Mouse (Mus musculus) kidney, adult 9 months (tissue): Measurements from ENCODE around the gene Actr1b.
"Not testable (repeated sequence)": the region's sequence is repeated elsewhere in the genome, so short reads cannot be mapped to it uniquely, and the experiment has no call there.

ENCODE experiments used
- DNase-seq: peaks from one replicate; pipeline ENCODE4 v3.0.0; 2022

Actr1b gene

DNA sequence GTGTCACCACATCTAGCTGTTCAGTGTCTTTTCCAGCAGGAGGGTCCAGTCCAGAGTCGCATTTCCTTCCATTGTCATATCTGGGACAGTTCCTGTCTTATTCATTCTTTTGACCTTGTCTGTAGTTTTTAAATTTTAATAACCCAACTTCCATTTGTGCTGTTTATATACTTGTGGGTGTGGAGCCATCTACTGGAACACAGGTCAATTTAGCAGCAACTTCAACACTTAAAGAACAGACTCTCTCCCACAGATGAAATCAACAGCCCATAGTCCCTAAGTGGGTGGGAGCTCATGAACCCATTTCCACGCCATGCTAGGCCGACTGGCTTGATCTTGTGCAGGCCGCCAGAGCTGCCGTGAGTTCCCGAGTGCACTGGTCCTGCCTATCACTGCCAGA is 17.8 kb downstream of the Actr1b start:
- no peak for DNase-seq

DNA sequence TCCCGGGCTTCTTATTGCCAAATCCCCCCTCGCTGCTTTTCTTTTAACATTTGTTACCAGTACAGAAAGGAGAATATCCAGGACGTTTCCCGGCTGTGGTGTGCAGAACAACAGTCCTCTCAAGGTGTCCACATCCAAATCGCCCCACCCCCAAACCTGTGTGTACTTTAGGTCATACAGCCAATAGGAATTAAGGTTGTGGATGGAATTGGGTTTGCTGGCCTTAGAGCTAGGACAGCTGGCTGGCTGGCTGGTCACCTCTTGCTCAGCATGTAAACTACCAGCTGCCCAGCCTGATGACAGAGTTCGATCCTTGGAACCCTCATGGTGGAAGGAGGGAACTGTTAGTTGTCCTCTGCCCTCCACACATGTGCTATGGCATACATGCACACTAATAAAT is 19.4 kb downstream of the Actr1b start:
- DNase-seq = no peak

DNA sequence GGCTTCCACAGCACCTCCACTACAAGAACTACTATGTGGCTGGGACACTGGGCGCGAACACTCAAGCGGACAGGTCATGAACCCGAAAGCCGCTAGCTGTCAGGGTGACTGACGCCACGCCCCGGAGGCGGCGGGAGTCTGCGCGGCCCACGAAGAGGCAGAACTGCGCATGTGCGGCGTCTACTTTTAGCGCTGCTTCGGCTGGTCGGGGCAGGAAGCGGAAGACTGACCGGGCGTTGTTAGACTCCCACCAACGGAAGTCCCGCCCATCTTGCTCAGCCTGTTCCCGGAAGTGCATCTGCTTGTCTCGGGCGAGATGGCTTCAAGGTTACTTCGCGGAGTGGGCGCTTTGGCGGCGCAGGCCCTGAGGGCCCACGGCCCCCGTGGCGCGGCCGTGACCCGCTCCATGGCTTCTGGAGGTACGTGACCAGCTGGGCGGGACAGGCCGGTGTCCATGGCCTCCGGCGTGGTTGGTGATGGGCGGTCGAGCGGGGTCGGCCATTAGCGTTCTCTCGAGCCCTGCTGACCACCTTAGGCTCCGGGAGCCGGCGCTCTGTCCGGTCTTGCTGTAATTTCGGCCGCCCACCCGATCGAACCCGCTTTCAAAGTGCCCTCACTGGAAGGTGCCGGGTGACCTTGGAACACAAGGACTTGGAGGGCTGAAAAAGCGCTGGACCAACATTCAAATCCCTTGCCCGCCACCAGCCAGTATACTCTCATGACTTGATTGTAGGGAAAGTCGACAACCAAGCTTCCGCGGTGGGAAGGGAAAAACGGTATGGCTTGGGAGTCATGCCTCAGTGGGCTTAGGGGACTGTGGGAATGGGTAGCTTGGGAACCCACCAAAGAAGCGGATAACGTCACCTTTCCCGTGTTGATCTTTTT is 22.7 kb downstream of the Actr1b start, which contains the start of gene Cox5b:
Cox5b (plus strand) TSS at position 179 of the 885 bp plus-strand sequence.
- DNase-seq = peak; percentile 98

DNA sequence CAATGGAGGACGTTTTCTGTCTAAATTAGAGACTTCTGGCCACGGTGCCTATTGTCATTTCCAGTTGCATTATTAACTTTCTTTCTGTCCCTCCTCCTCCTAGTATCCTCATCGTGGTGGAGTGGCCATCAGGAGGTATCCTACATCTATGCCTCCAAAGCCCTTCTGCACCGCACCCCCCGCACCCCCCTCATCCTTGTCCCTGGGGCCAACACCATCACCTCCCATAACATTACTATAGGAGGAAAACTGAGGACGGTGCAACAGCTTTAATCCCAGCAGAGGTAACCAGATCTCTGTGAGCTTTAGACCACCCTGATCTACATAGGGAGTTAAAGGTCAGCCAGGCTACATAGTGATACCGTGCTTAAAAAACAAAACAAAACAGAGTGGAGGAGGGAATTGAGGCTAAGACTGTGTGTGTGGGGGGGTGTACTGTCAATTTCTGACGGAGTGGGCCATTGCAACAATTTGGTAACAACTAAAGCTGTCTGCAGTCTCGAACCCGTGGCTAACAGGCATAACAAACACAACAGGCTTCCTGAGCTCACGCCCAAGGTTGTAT is 23.5 kb downstream of the Actr1b start:
- no peak for DNase-seq

DNA sequence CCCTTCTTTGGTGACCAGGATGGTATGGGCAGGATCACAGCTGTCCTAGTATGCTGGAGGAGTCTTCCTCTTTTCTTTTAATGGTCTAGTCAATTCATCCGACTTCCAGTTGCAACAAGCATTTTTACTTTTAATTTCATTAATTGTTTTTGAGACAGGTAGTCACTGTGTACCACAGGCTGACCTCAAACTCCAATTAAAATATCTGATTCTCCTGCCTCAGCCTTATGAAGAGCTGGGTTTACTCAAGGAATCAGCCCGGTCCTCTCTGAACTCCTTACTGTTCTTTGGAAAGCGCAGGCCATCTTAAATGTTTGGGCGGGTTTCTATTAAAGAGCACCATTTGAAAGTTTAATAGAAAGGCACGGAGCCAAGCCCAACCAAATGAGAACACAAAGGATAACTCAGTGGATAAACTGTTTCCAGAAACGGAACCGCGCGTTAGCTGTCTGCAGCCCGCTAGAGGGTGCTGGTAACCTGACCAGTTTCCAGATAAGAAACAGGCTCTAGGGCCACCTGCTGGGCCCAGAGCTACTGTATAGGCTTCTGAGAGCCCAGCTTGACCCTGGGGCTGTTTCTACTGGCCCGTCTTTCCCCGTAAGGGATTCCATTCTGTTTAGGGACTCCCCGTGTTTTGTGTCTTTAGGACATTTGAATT is 30.3 kb downstream of the Actr1b start:
- DNase-seq = peak; percentile 87

DNA sequence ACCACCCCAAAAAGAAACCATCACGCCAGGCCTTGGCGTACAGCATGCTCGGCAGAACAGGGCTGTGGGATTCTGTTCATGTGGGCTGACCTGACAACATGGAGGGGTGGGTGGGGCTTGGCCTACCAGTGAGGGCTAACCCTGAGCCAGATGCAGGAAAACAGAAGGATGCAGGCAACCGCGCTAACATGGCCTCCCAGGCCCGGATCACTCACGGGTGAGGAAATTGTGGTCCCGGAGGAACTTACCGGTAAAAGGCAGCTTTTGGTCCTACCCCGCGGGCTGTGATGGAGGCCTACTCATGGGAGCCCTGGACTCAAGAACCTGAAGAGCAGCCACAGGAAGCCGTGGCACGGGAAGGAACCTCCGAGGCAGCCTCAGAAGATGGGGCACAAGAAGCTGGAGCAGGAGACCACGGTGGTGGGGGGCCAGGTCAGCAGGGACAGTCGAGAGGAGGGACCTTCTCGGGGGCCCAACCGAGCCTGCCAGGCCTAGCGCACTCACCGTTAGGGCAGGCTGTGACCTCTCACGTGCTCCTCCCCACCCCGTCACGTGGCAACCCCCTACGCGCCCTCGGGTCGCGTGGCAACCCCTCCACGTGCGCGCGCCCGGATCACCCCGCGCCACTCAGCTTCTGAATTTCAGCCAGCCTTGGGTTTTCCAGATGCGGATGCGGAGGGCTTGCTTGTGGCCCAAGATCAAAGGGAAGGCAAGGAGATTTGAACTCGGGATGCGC is 31.4 kb downstream of the Actr1b start, which contains the start of gene Fam178b:
Fam178b (minus strand) TSS at position 564 of the 736 bp plus-strand sequence.
- no peak for DNase-seq

DNA sequence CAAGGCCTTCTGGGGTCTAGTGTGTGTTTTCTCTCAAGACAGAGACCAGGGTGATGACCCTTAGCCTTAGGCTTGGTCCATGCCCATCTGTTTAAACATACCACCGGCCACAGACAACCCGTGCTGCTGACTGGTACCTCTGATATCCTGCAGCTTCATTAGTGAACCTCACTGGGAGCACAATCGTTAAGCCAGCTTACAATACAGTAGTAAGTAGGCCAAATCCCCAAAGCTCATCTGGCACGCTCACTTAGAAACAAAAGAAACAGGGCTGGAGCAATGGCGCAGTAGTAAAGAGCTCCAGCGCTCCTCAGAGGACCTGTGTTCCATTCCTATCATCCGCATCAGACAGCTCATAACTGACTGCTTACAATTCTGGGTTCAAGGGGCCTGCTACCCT is 33.3 kb downstream of the Actr1b start:
- no peak for DNase-seq

DNA sequence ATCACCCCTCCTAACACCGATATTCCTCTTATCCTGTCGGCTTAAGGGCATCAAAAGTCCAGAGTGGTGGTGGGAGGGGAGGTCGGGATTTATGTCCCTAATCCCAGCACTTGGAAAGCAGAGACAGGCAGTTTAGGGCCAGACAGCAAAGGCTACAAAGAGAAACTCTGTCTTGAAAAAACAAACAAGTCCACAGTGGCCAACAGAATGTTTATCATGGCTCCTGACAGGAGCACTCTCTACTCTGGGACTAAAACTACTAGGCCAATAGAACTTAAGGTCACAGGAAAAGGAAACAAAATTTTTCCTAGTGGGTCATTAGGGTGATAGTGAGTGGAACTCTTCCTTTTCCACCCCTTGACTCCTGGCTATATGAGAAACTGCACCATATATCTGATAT is 39.3 kb downstream of the Actr1b start:
- no peak for DNase-seq

DNA sequence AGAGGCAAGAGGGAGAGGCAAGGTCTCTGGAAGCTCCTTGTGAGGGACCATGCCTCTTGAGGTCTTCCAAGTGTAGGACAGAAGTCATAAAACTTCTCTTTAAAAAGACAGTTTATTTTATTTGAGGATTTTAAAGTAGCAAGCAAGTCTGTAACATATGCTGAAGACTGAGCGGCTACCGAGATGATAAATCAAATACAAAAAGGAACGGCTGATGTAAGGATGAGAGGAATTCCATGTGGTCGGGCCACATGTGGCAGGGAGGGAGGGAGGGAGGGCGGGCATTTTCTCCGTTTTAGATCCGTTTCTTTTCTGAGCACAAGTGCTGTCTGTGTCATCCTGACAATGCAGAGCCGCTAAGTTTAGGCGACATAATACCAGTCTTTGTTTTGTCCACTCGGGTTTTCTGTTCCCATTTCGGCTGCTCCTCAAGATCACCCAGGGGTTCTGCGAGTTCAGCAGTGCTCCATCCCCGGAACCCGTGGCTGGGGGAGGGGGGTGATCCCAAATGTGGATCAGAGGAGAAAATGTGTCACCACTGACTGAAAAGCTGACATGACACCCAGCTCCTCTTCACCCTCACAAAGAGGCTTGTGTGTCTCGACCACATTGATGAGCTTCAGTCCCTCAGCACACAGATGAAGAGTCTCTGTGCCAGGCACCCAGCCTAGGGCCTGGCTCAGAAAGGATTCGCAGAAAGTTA is 41.4 kb downstream of the Actr1b start:
- no peak for DNase-seq

DNA sequence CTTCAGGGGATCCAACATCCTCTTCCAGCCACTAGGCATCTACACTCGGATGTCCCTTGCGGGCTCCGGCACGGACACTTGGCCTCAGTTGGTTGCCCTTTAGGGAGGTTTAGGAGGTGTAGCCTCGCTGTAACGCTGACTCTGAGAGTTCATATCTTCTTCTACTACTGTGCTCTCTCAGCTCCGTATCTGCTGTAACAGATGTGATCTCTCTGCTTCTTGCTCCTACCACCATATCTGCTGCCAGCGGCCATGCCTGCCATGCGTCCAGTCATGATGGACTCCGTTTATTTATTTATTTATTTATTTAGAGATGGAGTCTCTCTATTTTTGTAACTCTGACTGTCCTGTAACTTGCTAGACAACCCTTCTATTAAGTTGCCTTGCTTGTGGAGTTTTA is 43.0 kb downstream of the Actr1b start:
- DNase-seq = no peak

DNA sequence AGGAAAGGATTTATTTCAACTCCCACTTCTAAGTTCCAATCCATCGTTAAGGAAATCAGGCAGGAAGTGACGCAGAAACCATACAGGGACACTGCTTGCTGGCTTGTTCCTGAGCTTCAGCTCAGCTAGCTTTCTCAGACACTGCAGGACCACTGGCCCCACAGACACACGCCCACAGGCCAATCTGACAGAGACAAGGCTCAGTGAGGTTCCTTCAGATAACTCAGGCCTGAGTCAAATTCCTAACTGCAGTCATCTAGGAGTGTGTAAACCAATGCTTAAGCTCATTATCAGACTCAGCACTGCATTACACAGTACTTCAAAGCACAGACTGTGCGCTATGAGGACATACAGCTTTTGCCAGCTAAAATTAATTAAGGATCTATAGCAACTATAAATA is 44.0 kb downstream of the Actr1b start:
- no peak for DNase-seq

DNA sequence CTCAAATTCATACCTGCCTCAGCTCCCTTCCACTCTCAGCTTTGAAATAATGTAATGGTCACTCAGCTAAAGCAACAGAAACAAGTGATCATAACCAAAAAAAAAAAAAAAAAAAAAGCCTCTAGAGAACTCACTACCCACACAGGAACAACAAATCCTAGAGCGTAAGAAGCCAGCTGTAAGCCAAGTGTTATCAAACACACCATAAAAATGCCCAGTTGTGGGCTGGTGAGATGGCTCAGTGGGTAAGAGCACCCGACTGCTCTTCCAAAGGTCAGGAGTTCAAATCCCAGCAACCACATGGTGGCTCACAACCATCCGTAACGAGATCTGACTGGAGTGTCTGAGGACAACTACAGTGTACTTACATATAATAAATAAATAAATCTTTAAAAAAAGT is 46.2 kb downstream of the Actr1b start:
- not testable (repeated sequence) for DNase-seq

DNA sequence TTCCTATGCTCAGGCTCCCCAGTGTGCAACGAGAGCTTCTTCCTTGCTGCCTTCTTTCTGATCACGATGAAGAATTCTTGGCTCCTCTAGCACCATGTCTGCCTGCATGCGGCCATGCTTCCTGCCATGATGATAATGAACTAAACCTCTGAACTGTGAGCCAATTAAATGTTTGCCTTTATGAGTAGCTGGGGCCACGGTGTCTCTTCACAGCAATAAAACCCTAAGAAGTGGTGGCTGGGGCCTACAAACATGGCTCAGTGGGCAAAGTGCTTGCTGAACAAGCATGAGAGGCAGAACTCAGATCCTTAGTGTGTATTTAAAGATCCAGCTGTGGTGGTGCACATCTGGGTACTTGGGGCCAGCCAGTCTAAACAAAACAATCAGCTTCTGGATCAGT is 48.3 kb downstream of the Actr1b start:
- no peak for DNase-seq

DNA sequence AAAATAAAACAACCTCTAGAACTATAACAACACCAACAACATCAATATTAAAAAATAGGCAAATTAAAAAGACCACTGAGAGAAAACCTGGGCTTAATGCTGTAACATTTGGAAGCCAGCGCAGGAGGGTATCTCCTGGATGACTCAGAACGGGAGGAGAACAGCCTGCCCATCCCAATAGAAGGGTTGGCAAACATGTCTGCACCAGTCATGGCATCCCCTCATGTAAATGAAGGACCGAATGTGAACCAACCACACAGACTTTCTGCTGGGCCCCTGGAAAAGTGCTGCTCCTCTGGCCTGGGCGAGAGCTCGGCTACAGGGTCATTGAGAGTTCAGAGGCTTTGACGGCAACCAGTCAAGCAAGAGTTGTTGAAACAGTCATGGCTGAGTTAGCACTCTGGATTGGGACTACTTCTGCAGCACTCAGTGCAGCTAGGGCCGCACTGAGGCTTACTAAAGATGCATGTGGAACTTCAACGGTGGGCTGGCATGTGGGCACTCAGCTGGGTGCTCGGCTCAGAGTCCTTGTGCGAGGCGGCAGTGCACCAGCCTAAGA is 49.0 kb downstream of the Actr1b start:
- DNase-seq = peak; percentile 14

DNA sequence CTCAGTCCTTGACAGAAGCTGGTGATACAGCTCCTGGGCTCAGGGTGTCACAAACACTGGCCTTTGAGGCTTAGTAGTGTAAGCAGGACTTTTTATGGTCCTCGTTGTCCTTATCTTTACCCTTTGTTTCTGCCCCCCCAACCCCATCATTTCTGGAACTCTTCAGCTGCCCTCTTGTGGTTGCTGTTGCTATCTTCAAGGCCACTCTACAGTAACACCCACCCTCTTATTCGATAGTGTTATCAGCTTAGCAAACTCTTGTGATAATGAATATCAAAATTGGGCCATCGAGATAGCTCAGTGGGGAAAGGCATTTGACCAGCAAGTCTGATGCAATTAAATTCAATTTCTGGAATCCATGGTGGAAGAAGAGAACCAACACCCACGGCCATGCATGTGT is 49.8 kb downstream of the Actr1b start:
- no peak for DNase-seq

DNA sequence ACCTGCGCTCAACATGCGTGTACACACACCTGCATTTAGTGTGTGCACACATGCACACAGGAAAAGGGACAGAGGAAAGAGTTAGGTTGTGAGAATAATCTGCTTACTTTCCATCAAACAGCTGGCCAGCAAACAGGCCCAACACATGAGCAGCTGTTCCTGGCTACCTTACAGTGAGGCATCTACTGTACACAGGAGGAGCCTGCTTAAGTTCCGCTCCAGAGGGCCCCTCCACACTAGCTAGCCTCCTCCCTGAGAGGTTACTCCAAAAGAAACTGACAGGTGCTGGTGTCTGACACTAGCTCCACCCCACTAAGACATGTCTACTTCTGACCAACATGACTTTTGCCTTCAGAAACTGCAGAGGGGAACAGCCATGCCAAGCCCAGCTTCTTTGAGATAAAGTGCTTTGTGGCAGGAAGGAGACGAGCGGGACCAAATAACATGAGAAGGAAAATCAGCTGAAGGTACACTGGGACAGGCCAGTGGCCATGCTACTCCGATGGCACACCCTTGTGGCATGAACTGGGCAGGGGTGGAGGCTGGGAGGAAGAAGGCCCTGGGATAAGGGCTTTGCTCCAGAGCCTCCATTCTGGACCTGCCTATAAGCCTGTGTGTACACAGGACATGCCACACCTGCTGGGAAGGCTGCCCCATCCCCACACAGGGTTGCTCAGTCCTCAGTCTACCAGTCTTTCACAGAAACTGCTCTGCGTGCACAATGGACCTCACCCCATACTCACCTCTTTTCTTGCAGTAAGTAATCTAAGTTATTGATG is 55.4 kb downstream of the Actr1b start:
- DNase-seq = no peak

DNA sequence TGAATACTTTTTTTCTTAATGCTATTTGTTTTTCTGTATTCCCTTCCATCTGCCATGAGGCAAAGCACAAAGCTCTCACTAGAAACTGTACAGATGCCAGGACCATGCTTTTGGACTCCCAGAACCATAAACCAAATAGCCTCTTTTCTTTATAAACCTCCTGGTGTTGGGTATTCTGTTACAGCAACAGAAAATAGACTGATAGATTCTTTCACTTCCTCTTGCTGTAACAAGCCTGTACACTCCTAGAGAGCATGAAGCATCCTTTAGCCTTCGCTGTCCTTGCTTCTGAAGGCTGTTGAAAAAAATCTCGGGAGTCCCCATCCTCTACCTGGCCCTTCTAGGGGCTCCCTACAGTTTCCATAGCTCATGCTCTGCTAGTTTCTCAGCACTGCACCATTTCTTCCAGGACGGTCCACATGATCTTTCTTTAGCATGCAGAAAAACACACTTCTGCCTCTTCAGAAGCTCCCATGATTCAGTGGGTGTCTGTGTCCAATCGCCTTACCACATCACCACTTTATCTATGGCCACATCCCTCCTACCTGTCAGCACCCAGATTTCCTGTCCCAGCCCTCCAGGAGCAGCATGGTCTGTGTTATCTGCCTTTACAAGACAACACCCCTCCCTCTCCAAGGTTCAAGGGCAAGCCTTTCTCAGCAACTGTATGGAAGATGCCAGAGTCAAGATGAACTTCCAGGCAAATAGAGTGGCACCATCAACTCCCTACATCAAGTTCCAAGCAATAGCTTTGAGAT is 56.4 kb downstream of the Actr1b start:
- no peak for DNase-seq

DNA sequence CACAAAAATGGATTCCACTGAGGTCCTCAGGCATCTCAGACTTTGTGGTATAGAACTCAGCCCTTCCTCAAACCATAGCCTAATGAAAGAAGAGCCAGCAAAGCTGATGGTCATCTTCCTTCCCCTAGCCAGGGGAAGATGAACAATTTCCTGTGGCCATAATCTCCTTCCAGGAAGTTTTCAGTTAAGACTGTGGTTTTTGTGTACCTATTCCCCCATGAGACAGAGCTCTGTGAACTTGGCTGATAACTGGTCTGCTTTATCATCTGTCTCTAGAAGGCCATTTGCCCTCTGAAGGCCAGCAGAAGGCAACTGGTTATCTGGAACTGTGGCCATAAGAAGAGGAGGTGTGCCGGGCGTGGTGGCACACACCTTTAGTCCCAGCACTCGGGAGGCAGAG is 58.0 kb downstream of the Actr1b start:
- no peak for DNase-seq

DNA sequence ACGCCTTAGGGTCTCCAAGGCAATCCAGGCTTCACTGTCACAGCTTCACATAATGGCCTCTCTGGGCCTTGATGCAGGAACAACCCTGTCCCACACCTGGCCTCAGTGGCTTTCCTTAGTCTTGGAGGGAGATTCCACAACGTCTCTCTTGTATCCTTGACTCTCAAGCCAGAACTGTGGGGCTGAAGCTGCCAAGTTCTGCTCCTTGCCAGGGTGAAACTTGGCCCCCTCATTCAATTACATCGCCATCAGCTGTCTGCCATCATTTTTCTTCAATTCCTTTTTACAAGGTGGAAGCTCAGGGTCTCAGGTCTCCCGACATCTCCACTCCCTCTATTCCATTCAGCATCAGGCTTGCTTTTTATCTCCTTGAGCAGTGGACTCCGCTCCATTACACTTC is 59.2 kb downstream of the Actr1b start:
- no peak for DNase-seq
